Mouse (Mus musculus) liver, embryonic 15.5 days (tissue): ENCODE results near the gene Tmem263. TPM values are rescaled to one million over a fixed set of nuclear protein-coding genes. Genes with fewer than 3 reads are reported as not detected.
A peak's percentile ranks its signal among the peaks of the same experiment; 100 is the strongest.

Experiments used
- ATAC-seq: fragments of 200-750 bp; cut with Nextera tagmentation; 2 replicates; pipeline ENCODE4 v1.8.0; 2017; ENCODE audit warnings: moderate number of reproducible peaks, mild to moderate bottlenecking, moderate library complexity; ENCODE audit not compliant: insufficient read depth
- H3K27ac ChIP-seq: fragments of 300-500 bp; sonication (generic); replicated peaks from 2 replicates; pipeline ENCODE4 v1.5.1; 2015; ENCODE audit warnings: mild to moderate bottlenecking, inconsistent platforms
- H3K27me3 ChIP-seq: fragments of 300-500 bp; sonication (generic); 2 replicates; pipeline ENCODE4 v1.6.1; 2015; ENCODE audit warnings: mild to moderate bottlenecking, inconsistent platforms
- H3K36me3 ChIP-seq: fragments of 300-500 bp; sonication (generic); replicated peaks from 2 replicates; pipeline ENCODE4 v1.6.1; 2015; ENCODE audit warnings: moderate library complexity, mild to moderate bottlenecking, inconsistent platforms
- H3K4me1 ChIP-seq: fragments of 300-500 bp; sonication (generic); replicated peaks from 2 replicates; pipeline ENCODE4 v1.6.1; 2015; ENCODE audit warnings: inconsistent platforms
- H3K4me2 ChIP-seq: fragments of 300-500 bp; sonication (generic); 2 replicates; pipeline ENCODE4 v1.6.1; 2015; ENCODE audit warnings: moderate library complexity, mild to moderate bottlenecking, inconsistent platforms
- H3K4me3 ChIP-seq: fragments of 300-500 bp; sonication (generic); replicated peaks from 2 replicates; pipeline ENCODE4 v1.5.1; 2015; ENCODE audit warnings: mild to moderate bottlenecking, inconsistent platforms
- H3K9ac ChIP-seq: fragments of 300-500 bp; sonication (generic); 2 replicates; pipeline ENCODE4 v1.6.1; 2015; ENCODE audit warnings: moderate library complexity, mild to moderate bottlenecking, inconsistent platforms
- H3K9me3 ChIP-seq: fragments of 300-500 bp; sonication (generic); replicated peaks from 2 replicates; pipeline ENCODE4 v1.6.1; 2016; ENCODE audit warnings: inconsistent platforms
- WGBS: fragments of 180-500 bp; shearing (Covaris S2); methylation state at CpG from one replicate; pipeline ENCODE4 v1.1.7; 2015; ENCODE audit warnings: mixed read lengths; ENCODE audit not compliant: insufficient replicate concordance; 5-methylcytosine and 5-hydroxymethylcytosine counted together
- polyA plus RNA-seq: library from polyadenylated mRNA; unstranded; fragments of >200 nt; fragmentation: Nextera tagmentation; extraction: Ambion mirVana; gene quantifications from 2 replicates; pipeline ENCODE4 v1.2.1, GENCODE M21; 2015

Gene Tmem263
- polyA plus RNA-seq, result 16.2 and 16.8 TPM in 2 replicates

DNA sequence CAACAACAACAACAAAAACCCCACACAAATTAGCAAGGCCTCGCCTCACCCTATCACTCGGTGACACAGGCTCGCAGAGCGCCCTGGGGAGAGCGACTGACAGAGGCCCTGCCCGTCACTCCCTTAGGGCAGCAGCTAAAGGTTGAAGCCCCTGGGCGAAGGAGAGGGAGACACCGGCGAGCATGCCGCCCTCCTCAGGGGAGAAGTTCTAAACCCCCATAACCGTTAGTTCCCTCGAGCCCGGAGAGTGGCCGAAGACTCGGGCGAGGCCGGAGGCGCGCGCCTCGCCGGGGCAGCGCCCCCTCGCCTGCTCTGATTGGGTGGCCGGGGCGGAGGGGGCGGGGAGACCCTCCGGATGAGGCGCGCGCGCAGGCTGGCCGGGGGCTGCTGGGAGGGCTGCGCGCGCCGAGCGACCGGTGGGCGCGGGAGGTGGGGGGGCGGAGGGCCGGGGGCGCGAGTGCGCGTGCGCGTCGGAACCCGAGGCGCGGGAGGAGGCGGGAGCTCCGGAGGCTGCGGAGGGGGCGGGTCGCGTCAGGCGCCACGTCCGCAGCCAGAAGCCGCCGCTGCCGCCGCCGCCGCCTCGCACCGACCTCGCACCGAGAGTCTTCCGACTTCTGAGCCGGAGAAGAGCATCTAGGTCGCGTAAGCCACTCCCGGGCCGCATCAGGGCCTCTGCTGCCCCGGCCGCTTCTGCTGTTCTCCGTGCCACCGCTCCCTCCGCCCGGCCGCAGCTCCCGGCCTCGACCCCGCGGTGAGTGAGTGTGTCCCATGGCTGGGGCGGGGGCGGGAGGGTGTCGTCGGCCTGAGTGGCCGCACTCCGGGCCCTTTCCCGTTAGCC lies at the start of gene Tmem263, which contains the start of gene Fhl4:
Tmem263 (plus strand) TSS at position 381 of the 838 bp plus-strand sequence.
Fhl4 (minus strand) TSS at position 249 of the 838 bp plus-strand sequence.
- WGBS, result under 1% methylated on average over 93 of the region's 96 CpGs
- H3K9me3 ChIP-seq, result no peaks in the 10 kb centered on the region
- H3K27me3 ChIP-seq, result no peaks in the 10 kb centered on the region
- H3K36me3 ChIP-seq, result no peaks in the 10 kb centered on the region
- peak; percentile 93 for ATAC-seq
- peak within 1 kb of the TSS; percentile 93 for H3K4me2 ChIP-seq
- peaks cover 29% of the 10 kb centered on the region for H3K4me1 ChIP-seq
- H3K4me3 ChIP-seq, result peak within 1 kb of the TSS; percentile 91
- H3K27ac ChIP-seq, result peak within 1 kb of the TSS; percentile 90
- H3K9ac ChIP-seq, result peak within 1 kb of the TSS; percentile 93

DNA sequence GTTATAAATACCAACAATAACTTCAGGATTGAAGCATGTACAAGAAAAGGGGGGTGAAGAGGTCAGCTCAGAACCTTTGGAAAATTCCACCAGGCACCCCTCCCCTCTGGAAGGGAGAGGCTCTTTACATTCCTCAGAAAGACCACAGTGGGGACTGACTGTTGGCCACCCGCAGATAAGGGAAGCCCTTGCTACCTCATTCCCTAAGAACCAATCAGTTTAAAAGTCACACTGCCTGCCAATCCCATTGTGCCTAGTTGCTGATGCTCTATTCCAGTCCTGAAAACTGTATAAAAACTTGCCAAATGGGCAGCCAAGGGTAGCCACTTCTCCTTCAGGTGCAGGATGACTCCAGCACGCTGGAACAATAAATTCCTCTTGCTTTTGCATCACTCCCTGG lies 47.6 kb upstream of the Tmem263 start:
- no peaks in the 10 kb centered on the region for H3K4me1 ChIP-seq
- no peak overlapping the region for H3K4me2 ChIP-seq
- ATAC-seq, result no peak
- H3K4me3 ChIP-seq, result no peak overlapping the region
- H3K9ac ChIP-seq, result no peak overlapping the region
- H3K27me3 ChIP-seq, result no peaks in the 10 kb centered on the region; the same call in 1 of the 2 replicates
- 78% methylated on average over 2 of the region's 2 CpGs for WGBS
- H3K27ac ChIP-seq, result no peak overlapping the region
- no peaks in the 10 kb centered on the region for H3K36me3 ChIP-seq
- no peaks in the 10 kb centered on the region for H3K9me3 ChIP-seq

DNA sequence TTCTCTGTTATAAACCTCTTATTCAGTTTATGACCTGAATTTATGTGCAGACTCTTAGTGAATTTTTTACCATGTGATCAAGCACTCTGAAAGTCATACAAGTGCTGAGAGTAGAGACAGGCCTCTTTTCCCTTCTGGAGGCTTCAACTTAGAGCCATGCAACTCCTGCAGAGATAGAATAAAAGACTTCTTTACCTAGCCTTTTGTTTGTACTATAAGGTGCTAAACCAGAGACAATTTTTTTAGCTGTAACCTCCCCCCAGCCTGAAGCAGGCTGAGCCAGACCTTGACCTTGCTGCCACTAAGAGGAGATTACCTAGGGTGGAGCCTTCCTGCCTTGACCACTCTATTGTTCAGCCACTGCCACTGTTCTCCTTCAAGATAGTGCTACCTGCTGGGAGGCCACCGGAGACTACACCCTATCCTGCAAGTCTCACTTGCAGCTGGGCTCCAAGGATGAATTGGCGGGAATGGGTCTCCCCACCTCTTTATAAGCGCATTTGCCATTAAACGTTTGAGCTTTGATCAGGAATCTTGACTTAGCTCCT lies 30.7 kb upstream of the Tmem263 start:
- no peak overlapping the region for H3K27ac ChIP-seq
- ATAC-seq, result no peak
- WGBS, result 57% methylated on average over 4 of the region's 4 CpGs
- no peak overlapping the region for H3K4me3 ChIP-seq
- H3K36me3 ChIP-seq, result no peaks in the 10 kb centered on the region
- H3K4me2 ChIP-seq, result no peak overlapping the region
- no peaks in the 10 kb centered on the region for H3K4me1 ChIP-seq
- no peaks in the 10 kb centered on the region for H3K27me3 ChIP-seq
- no peak overlapping the region for H3K9ac ChIP-seq
- H3K9me3 ChIP-seq, result no peaks in the 10 kb centered on the region

DNA sequence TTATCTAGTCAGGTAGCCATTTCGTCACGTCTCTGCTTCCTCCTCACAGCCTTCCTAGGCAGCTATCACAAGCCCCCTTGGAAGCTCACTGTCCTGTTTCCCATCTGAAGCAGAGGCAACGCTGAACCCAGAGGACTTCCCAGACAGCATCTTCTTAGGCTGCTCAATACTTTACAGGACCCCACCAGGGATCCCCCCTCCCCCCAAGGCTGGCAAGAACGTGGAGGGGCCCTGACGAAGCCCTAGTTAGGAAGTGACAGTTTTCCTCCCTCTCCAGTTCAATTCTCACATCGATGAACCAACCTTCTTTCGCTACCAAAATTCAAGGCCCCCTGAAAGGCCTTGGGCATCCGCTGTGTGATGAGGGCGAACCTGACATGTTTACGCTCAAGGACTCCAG lies 586 bp upstream of the Tmem263 start:
- Histone ChIP-seq H3K4me2 (peak overlapping the region; percentile 93), H3K9ac (peak overlapping the region; percentile 93), H3K36me3 (no peaks in the 10 kb centered on the region), H3K27ac (peak overlapping the region; percentile 90), H3K27me3 (no peaks in the 10 kb centered on the region), H3K4me1 (peaks cover 29% of the 10 kb centered on the region), H3K9me3 (no peaks in the 10 kb centered on the region), H3K4me3 (peak overlapping the region; percentile 91)
- WGBS, result 0% methylated on average over 10 of the region's 10 CpGs
- ATAC-seq, result peak; percentile 5; the same call in 1 of the 2 replicates

DNA sequence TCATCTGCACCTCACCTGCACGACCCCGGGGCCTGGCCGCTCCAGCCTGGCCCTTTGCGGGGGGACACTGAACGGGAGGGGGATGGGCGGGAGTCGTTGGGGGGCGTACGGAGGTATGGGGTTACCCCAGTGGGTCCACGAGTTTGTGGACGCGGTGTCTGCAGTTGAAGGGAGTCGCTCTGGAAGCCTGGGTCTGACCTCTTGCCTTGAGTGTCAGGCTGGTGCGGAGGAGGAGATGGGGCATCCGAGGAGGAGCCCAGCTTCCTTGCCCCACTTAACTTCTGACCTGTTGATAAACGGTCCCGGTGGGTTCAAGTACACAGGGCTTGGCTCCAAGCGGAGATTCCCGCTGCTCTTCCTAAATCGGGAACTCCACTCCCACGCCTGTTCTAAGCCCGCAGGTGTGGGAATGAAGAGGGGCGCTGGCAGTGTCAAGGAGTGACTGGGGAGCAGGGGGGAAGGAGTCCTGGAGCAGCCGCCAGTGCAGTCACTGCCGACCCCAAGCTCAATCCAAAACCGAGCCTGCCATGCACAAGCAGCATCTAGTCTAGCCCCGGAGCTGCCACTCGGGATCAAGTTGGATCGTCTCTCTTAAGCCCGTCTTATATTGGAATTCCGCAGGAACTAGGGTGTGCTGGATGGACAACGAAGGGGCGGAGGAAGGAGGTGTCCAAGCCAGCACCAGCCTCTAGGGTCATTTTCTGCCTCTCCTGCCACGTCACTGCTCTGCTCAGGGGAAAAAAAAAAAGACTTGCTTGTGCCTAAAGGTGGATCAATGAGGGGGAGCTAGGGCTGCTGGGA lies 858 bp downstream of the Tmem263 start:
- Histone ChIP-seq H3K9ac (peak overlapping the region; percentile 93), H3K27ac (peak overlapping the region; percentile 90), H3K27me3 (no peaks in the 10 kb centered on the region), H3K9me3 (no peaks in the 10 kb centered on the region), H3K4me2 (peak overlapping the region; percentile 93), H3K36me3 (no peaks in the 10 kb centered on the region), H3K4me3 (peak overlapping the region; percentile 91), H3K4me1 (peaks cover 29% of the 10 kb centered on the region)
- WGBS, result under 1% methylated on average over 34 of the region's 34 CpGs
- ATAC-seq, result peak; percentile 4; the same call in 1 of the 2 replicates

DNA sequence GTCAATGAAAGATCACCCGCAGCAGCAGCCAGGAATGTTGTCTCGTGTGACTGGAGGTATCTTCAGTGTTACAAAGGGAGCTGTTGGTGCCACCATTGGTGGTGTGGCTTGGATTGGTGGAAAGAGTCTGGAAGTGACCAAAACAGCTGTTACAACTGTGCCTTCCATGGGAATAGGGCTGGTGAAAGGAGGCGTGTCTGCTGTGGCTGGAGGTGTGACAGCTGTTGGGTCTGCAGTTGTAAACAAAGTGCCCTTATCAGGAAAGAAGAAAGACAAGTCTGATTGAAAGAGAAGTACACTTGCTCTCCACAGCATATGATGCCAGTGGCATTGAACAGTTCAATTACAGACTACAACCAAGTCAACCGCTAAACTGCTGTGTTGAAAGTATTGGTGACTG lies 12.0 kb downstream of the Tmem263 start:
- H3K27ac ChIP-seq, result no peak overlapping the region
- WGBS, result 81% methylated on average over 4 of the region's 4 CpGs
- peaks cover 20% of the 10 kb centered on the region; the same call in 1 of the 2 replicates for H3K36me3 ChIP-seq
- H3K4me3 ChIP-seq, result no peak overlapping the region
- H3K4me1 ChIP-seq, result no peaks in the 10 kb centered on the region
- no peak overlapping the region for H3K9ac ChIP-seq
- no peaks in the 10 kb centered on the region for H3K9me3 ChIP-seq
- H3K27me3 ChIP-seq, result no peaks in the 10 kb centered on the region
- ATAC-seq, result no peak
- H3K4me2 ChIP-seq, result no peak overlapping the region

DNA sequence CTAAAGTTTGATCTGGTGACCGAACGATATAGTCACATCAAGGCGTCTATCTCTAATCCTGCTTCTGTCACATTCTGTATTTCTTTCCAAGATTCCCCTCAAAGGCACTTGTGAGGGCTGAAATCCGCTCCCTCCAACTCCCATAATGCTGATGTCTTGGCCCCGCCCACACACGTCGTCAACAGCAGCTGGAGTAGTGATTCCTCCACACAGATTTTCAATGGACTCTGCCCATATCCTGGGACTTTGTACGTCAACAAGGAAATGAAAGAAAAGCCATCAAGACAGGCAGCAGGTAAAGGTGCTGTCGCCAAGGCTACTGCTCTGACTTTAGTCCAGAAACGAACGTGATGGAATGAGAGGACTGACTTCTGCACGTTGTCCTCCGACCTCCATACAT lies 22.8 kb downstream of the Tmem263 start:
- Histone ChIP-seq H3K27ac (no peak overlapping the region), H3K4me2 (no peak overlapping the region), H3K27me3 (no peaks in the 10 kb centered on the region), H3K4me1 (peaks cover 17% of the 10 kb centered on the region), H3K36me3 (peaks cover 15% of the 10 kb centered on the region), H3K4me3 (no peak overlapping the region), H3K9ac (no peak overlapping the region), H3K9me3 (no peaks in the 10 kb centered on the region)
- ATAC-seq, result no peak
- 72% methylated on average over 13 of the region's 13 CpGs for WGBS

DNA sequence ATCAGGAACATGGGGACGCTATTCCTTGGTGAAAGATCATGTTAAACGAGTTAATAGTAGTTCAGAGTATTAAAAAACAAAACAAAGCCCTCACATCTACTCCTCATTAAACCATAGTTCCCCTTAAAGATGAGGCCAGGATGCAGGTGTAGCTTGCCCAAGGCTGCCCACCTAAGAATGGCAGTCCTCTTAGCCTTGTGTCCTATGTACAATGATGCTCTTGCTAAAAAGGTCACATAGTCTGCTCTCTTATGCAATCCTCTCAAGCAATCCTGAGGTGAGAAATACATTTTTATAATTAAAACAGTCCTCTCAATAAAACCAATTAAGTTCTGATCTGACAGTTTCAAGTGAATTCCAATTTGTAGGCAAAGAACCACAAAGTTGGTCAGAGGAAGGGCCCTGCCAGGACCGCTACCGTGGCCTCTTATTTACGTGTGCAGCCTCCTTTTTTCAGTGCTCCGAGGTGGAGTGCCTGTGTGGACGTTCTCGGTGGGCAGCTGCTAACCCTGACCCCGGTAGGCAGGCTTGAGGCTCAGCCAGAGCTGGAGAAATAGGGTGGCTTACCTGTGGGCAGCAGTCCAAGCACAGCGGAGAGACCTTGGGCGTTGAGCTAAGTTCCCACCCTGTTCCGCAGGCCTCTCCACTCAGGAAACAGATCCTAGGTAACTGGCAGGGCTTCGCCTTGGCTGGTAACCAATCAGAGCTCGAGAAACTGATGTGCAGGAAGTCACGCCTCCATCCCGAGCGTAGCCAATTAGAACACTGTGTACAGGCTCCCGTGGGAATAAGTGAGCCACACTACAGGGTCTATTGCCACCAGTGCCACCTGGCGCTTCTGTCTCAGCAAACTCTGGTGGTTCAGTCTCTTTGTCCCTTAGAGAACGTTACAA lies 25.2 kb downstream of the Tmem263 start, which contains the start of gene Mterf2:
Mterf2 (minus strand) TSS at position 633 of the 893 bp plus-strand sequence.
- Histone ChIP-seq H3K27me3 (no peaks in the 10 kb centered on the region), H3K9ac (peak within 1 kb of the TSS; percentile 66), H3K4me3 (peak within 1 kb of the TSS; percentile 66), H3K27ac (no peak within 1 kb of the TSS), H3K4me1 (peaks cover 17% of the 10 kb centered on the region), H3K4me2 (peak within 1 kb of the TSS; percentile 77), H3K36me3 (peaks cover 3% of the 10 kb centered on the region; the same call in 1 of the 2 replicates), H3K9me3 (no peaks in the 10 kb centered on the region)
- ATAC-seq, result peak; percentile 99
- WGBS, result 7% methylated on average over 20 of the region's 20 CpGs

DNA sequence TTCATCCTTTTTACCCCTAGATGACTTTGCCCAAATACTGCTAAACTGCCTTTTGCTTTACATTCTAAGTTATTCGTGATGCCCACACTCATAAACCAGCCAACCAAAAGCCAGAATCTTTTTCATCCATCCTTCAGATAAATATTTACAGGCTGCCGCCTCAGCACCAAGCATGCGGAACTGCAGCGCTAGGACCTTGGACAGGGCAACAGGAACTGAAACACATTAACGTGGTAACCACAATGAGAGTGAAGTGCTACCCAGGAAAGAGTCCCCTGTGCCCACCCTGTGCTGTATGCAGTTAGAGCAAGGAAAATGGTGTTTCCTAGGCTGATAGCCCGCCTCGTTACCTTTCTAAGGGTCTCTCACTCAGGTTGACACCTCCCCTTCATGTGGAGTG lies 26.0 kb downstream of the Tmem263 start:
- Histone ChIP-seq H3K9me3 (no peaks in the 10 kb centered on the region), H3K9ac (peak overlapping the region; percentile 66), H3K27me3 (no peaks in the 10 kb centered on the region), H3K4me3 (peak overlapping the region; percentile 66), H3K4me2 (peak overlapping the region; percentile 77), H3K27ac (no peak overlapping the region), H3K36me3 (peaks cover 7% of the 10 kb centered on the region; the same call in 1 of the 2 replicates), H3K4me1 (peaks cover 17% of the 10 kb centered on the region)
- ATAC-seq, result peak; percentile 15
- 10% methylated on average over 7 of the region's 7 CpGs for WGBS

DNA sequence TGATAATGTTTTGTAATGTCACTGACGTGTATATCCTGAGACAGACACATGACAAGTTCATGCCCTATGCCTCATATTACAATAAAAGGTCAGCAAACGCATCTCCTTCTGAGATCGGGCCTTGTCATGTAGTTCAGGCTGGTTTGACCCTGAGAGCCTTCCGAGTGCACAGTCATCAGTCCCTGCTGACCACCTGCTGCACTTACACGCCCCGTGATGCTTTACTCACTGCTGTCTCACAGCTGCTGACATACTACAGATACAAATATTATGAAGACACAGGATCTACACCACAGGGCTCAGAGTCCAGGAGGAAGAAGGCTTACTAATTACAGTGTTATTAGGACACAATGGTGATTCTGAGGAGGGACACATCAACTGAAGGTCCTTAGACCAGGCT lies 34.1 kb downstream of the Tmem263 start:
- H3K4me2 ChIP-seq, result no peak overlapping the region
- WGBS, result 70% methylated on average over 6 of the region's 6 CpGs
- no peaks in the 10 kb centered on the region for H3K27me3 ChIP-seq
- H3K27ac ChIP-seq, result no peak overlapping the region
- no peaks in the 10 kb centered on the region for H3K9me3 ChIP-seq
- no peak overlapping the region for H3K9ac ChIP-seq
- no peaks in the 10 kb centered on the region for H3K4me1 ChIP-seq
- ATAC-seq, result no peak
- no peak overlapping the region for H3K4me3 ChIP-seq
- H3K36me3 ChIP-seq, result peaks cover 7% of the 10 kb centered on the region; the same call in 1 of the 2 replicates
